Mouse (Mus musculus): ENCODE data around the gene Plcl2. TPM values are rescaled to one million over a fixed set of nuclear protein-coding genes. Genes with fewer than 3 reads are reported as not detected.
"Not testable (repeated sequence)": the region's sequence is repeated elsewhere in the genome, so short reads cannot be mapped to it uniquely, and the experiment has no call there.

The Plcl2 gene
- polyA plus RNA-seq, 1 experiment from 2014 or later: 6.7 TPM

DNA sequence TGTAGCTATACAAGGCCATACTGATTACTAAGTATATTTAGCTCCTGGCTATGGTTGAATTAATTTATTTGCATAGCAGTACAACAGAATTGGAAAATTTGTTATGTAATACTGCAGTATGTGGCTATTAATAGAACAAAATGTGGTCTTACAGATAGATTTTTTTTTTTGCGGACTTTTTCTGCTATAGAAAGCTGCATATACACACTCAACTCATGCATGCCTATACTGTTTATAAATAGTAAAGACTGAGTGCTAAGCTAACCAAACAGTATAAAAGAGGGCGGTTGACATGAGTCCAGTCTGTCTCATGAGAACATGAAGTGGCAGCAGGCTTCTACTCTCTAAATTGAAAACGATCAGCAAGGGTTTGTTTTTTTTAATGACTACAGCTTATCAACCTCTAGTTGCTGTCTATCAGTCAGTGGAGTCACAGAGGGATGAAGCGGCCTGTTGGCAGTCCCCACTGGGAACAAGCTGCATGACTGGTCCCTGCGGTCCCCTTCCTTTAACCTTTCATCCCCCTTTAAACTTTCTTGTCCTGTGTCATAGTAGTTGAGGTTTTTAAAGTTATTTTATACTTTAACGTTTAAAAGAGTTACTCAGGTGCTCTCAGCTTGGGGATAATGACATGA is 8.7 kb downstream of the Plcl2 start:
- H3K27ac ChIP-seq (ENCODE audit: low read depth, low read length): no peak overlapping the region
- H3K9me3 ChIP-seq (ENCODE audit: control insufficient read depth, low read length): no peaks in the 10 kb centered on the region
- no peaks in the 10 kb centered on the region for H3K27me3 ChIP-seq (ENCODE audit: control insufficient read depth, insufficient read depth, low read length)
- H3K4me1 ChIP-seq (replicated peaks; ENCODE audit: control insufficient read depth, insufficient read depth, low read length): no peaks in the 10 kb centered on the region
- H3K4me3 ChIP-seq (ENCODE audit: low read depth, low read length): no peak overlapping the region
- WGBS: 80% methylated on average over 6 of the region's 6 CpGs
- ATAC-seq (ENCODE audit: low FRiP score): no peak
- H3K36me3 ChIP-seq (ENCODE audit: control insufficient read depth, insufficient read depth, low read length): no peaks in the 10 kb centered on the region
- no peak overlapping the region for H3K9ac ChIP-seq (ENCODE audit: low read depth, low read length)
- no peak for DNase-seq (ENCODE audit: low spot score)
- no peak overlapping the region for H3K4me2 ChIP-seq (replicated peaks; ENCODE audit: low read depth, low read length)

DNA sequence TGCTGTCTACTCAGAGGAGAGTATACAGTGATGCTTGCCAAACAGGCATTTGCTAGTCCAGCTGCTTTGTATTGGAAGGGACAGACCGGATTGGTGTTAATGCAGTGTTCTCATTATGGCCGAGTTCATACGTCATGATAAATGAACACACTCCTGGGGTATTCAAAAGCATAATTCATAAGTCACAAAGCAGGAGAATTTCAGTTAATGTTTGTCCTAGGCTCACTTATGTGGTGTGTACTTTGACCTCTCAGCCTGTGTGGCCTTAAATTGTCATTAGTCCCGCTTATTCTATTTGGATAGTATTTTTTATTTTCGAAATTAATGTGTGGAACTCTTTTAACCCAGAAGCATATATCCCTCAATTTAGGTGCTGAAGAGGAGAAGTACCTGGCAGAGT is 10.4 kb downstream of the Plcl2 start:
- no peak overlapping the region for H3K27ac ChIP-seq (ENCODE audit: low read depth, low read length)
- DNase-seq (ENCODE audit: low spot score) (no peak), ATAC-seq (ENCODE audit: low FRiP score) (no peak)
- H3K9ac ChIP-seq (ENCODE audit: low read depth, low read length): no peak overlapping the region
- H3K27me3 ChIP-seq (ENCODE audit: control insufficient read depth, insufficient read depth, low read length): no peaks in the 10 kb centered on the region
- no peaks in the 10 kb centered on the region for H3K4me1 ChIP-seq (replicated peaks; ENCODE audit: control insufficient read depth, insufficient read depth, low read length)
- no peaks in the 10 kb centered on the region for H3K36me3 ChIP-seq (ENCODE audit: control insufficient read depth, insufficient read depth, low read length)
- no peaks in the 10 kb centered on the region for H3K9me3 ChIP-seq (ENCODE audit: control insufficient read depth, low read length)
- 86% methylated on average over 5 of the region's 5 CpGs for WGBS
- no peak overlapping the region for H3K4me2 ChIP-seq (replicated peaks; ENCODE audit: low read depth, low read length)
- no peak overlapping the region for H3K4me3 ChIP-seq (ENCODE audit: low read depth, low read length)

DNA sequence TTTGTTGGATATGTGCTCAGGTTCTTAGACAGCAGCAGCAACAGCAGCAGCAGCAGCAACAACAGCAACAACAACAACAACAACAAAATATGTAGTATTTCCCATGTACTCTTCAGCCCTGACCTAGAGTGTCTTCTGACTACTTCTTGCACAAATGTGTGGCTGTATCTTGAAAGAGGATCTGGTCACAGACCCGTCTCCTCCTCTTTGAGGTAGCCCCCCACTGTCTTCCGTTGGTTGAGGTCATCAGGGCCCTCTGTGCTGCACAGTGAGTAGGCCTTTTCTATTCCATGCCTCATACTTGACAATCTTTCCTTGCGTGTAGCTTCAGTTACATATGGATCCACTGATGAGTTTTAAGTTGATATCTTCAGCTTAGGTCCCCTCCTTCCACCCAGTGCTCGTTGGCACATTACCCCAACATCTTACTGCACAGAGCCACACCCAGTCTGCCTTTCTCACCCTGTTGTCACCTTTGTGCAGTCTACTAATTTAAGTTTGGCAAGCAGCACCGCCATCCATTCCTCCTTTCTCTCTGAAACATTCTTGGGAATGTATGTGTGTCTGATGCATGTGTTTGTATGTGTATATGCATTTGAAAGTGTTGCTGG is 13.4 kb downstream of the Plcl2 start:
- DNase-seq (ENCODE audit: low spot score) (no peak), ATAC-seq (ENCODE audit: low FRiP score) (no peak)
- 81% methylated on average over 5 of the region's 5 CpGs for WGBS
- no peak overlapping the region for H3K9ac ChIP-seq (ENCODE audit: low read depth, low read length)
- H3K4me3 ChIP-seq (ENCODE audit: low read depth, low read length): no peak overlapping the region
- no peaks in the 10 kb centered on the region for H3K27me3 ChIP-seq (ENCODE audit: control insufficient read depth, insufficient read depth, low read length)
- H3K4me1 ChIP-seq (replicated peaks; ENCODE audit: control insufficient read depth, insufficient read depth, low read length): no peaks in the 10 kb centered on the region
- no peak overlapping the region for H3K27ac ChIP-seq (ENCODE audit: low read depth, low read length)
- H3K4me2 ChIP-seq (replicated peaks; ENCODE audit: low read depth, low read length): no peak overlapping the region
- H3K9me3 ChIP-seq (ENCODE audit: control insufficient read depth, low read length): no peaks in the 10 kb centered on the region
- no peaks in the 10 kb centered on the region for H3K36me3 ChIP-seq (ENCODE audit: control insufficient read depth, insufficient read depth, low read length)

DNA sequence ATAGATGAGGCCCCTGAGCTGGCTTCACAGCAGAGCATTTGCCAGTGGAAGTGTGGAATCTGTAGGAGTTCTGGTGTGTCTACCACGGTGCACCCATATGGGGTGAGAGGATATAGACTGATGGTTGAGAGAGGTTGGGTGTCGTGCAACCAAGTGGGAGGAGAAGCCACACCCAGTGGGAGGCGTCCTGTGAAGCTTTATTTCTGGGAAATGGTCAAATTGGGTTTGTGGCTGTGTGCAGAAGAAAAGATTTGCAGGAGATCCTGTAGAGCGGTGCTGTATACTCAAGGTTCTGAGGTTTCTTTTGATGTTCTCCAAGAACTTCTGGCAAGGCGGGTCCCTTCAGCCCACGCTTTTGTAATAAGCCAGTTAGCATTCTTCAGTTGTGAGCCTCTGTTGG is 15.8 kb downstream of the Plcl2 start:
- H3K9me3 ChIP-seq (ENCODE audit: control insufficient read depth, low read length): no peaks in the 10 kb centered on the region
- no peak overlapping the region for H3K9ac ChIP-seq (ENCODE audit: low read depth, low read length)
- no peaks in the 10 kb centered on the region for H3K4me1 ChIP-seq (replicated peaks; ENCODE audit: control insufficient read depth, insufficient read depth, low read length)
- ATAC-seq (ENCODE audit: low FRiP score) (no peak), DNase-seq (ENCODE audit: low spot score) (no peak)
- no peak overlapping the region for H3K27ac ChIP-seq (ENCODE audit: low read depth, low read length)
- no peak overlapping the region for H3K4me2 ChIP-seq (replicated peaks; ENCODE audit: low read depth, low read length)
- H3K27me3 ChIP-seq (ENCODE audit: control insufficient read depth, insufficient read depth, low read length): no peaks in the 10 kb centered on the region
- no peaks in the 10 kb centered on the region for H3K36me3 ChIP-seq (ENCODE audit: control insufficient read depth, insufficient read depth, low read length)
- WGBS: 86% methylated on average over 6 of the region's 6 CpGs
- H3K4me3 ChIP-seq (ENCODE audit: low read depth, low read length): no peak overlapping the region

DNA sequence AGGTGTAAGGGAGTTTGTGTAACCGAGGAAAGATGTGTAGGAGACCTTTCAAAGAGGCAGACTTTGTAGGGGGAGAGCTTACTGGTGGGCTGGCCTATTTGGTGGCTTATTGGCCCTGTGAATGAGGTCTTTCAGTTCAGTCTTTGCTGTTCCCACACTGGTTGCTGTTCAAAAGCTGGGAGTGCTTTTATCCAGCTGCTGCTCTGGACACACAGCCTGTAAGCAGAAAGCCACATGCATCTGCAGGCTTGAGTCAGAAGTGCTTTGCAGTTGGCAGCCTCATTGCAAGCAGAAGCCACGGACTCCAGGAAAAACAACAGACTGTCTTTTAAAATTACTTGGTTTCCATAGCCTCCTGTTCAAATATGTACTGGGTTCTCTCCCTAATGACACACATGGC is 16.6 kb downstream of the Plcl2 start:
- H3K4me3 ChIP-seq (ENCODE audit: low read depth, low read length): no peak overlapping the region
- no peak for DNase-seq (ENCODE audit: low spot score)
- no peak for ATAC-seq (ENCODE audit: low FRiP score)
- H3K27ac ChIP-seq (ENCODE audit: low read depth, low read length): no peak overlapping the region
- H3K4me1 ChIP-seq (replicated peaks; ENCODE audit: control insufficient read depth, insufficient read depth, low read length): no peaks in the 10 kb centered on the region
- H3K4me2 ChIP-seq (replicated peaks; ENCODE audit: low read depth, low read length): no peak overlapping the region
- H3K27me3 ChIP-seq (ENCODE audit: control insufficient read depth, insufficient read depth, low read length): no peaks in the 10 kb centered on the region
- WGBS: 67% methylated on average over 2 of the region's 2 CpGs
- no peaks in the 10 kb centered on the region for H3K9me3 ChIP-seq (ENCODE audit: control insufficient read depth, low read length)
- H3K9ac ChIP-seq (ENCODE audit: low read depth, low read length): no peak overlapping the region
- H3K36me3 ChIP-seq (ENCODE audit: control insufficient read depth, insufficient read depth, low read length): no peaks in the 10 kb centered on the region

DNA sequence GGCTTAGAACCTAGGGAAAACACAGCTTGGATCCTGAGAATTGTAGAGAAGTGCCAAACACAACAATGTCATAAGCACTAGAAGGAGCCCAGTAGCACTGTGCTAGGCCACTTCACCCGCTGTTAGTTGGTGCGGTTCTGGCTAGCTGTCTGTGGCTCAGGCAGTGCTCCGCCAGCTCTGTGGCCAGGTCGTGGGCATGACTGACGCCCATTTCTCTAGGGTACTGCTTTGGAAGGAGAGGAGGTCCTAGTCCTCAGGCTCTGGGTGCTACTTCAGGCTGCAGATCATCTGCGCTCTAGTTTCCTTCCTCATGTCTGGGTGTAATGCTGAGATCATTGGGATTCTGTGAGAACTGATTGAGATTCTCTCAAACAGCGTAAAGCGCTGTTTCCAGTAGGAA is 20.9 kb downstream of the Plcl2 start:
- DNase-seq (ENCODE audit: low spot score) (no peak), ATAC-seq (ENCODE audit: low FRiP score) (no peak)
- Histone ChIP-seq H3K9ac (ENCODE audit: low read depth, low read length) (no peak overlapping the region), H3K9me3 (ENCODE audit: control insufficient read depth, low read length) (no peaks in the 10 kb centered on the region), H3K4me2 (replicated peaks; ENCODE audit: low read depth, low read length) (no peak overlapping the region), H3K27ac (ENCODE audit: low read depth, low read length) (no peak overlapping the region), H3K4me3 (ENCODE audit: low read depth, low read length) (no peak overlapping the region), H3K36me3 (ENCODE audit: control insufficient read depth, insufficient read depth, low read length) (no peaks in the 10 kb centered on the region), H3K4me1 (replicated peaks; ENCODE audit: control insufficient read depth, insufficient read depth, low read length) (no peaks in the 10 kb centered on the region), H3K27me3 (ENCODE audit: control insufficient read depth, insufficient read depth, low read length) (no peaks in the 10 kb centered on the region)
- 90% methylated on average over 8 of the region's 8 CpGs for WGBS

DNA sequence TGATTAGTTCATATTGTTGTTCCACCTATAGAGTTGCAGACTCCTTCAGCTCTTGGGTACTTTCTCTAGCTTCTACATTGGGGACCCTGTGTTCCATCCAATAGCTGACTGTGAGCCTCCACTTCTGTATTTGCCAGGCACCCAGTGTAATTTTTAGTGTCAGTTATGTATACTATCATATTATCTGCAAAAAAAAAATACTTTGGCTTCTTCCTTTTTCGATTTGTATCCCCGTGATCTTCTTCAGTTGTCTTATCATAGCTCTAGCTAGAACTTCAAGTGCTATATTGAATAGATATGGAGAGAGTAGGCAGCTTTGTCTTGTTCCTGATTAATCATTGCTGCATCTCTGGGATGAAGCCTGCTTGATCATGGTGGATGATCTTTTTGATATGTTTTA is 25.7 kb downstream of the Plcl2 start:
- not testable (repeated sequence) for H3K27ac ChIP-seq (ENCODE audit: low read depth, low read length); H3K9me3 ChIP-seq (ENCODE audit: control insufficient read depth, low read length); H3K27me3 ChIP-seq (ENCODE audit: control insufficient read depth, insufficient read depth, low read length); H3K36me3 ChIP-seq (ENCODE audit: control insufficient read depth, insufficient read depth, low read length); ATAC-seq (ENCODE audit: low FRiP score); H3K4me3 ChIP-seq (ENCODE audit: low read depth, low read length); DNase-seq (ENCODE audit: low spot score); H3K4me2 ChIP-seq (replicated peaks; ENCODE audit: low read depth, low read length); H3K4me1 ChIP-seq (replicated peaks; ENCODE audit: control insufficient read depth, insufficient read depth, low read length); H3K9ac ChIP-seq (ENCODE audit: low read depth, low read length)
- WGBS: 97% methylated on average over 2 of the region's 2 CpGs

DNA sequence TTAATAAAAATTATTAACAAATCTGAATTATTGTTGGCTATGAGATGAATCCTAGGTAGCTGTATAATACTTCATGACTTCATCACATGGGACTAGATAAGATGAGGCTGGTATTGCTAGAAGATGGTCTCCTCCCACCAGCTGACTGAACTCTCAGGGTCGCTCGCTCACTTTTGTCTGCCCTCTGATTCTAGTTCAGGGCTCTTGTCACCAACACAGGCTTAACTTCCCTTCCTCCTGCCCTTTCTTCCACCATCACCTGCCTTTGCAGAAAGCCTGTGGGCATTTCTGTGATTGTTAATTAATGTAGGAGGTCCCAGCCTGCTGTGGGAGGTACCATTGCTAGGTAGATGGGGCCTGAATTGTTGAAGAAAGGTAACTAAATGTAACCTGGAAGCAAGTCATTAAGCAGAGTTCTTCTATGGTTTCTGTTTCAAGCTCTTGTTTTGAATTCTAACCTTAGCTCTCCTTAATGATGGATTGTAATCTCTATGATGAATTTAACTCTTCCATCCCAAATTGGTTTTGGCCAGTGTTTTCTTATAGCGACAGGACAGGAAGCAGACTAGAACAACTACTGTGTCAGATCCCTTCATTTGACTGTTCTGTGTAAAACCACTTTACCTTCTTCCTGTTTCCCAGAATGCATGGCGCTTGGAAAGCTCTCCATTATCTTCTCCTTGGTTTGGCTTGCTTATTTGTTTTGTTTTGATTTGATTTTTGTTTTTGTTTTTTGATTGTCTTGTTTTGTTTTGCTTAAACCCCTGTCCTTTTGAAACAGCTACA is 27.4 kb downstream of the Plcl2 start:
- Histone ChIP-seq H3K9ac (ENCODE audit: low read depth, low read length) (no peak overlapping the region), H3K27me3 (ENCODE audit: control insufficient read depth, insufficient read depth, low read length) (no peaks in the 10 kb centered on the region), H3K9me3 (ENCODE audit: control insufficient read depth, low read length) (no peaks in the 10 kb centered on the region), H3K4me3 (ENCODE audit: low read depth, low read length) (no peak overlapping the region), H3K4me1 (replicated peaks; ENCODE audit: control insufficient read depth, insufficient read depth, low read length) (no peaks in the 10 kb centered on the region), H3K4me2 (replicated peaks; ENCODE audit: low read depth, low read length) (no peak overlapping the region), H3K27ac (ENCODE audit: low read depth, low read length) (no peak overlapping the region), H3K36me3 (ENCODE audit: control insufficient read depth, insufficient read depth, low read length) (no peaks in the 10 kb centered on the region)
- ATAC-seq (ENCODE audit: low FRiP score) (no peak), DNase-seq (ENCODE audit: low spot score) (no peak)
- 92% methylated on average over 4 of the region's 4 CpGs for WGBS

DNA sequence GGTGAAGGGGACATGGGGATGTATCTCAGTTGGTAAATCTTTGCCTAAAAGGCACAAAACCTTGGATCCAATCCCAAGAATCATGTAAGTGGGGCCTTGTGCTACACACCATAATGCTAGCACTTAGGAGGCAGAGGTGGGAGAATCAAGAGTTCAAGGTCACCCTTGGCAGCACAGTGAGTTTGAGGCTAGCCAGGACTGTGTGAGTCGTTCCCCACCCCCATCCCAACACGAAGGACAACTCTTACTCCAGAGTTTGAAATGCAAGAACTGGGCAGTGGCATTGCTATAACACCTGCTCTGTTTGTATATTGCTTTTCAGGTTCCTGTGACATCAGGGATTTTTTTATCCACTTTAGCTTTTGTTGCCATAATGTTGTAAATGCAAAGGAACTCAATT is 28.6 kb downstream of the Plcl2 start:
- H3K4me3 ChIP-seq (ENCODE audit: low read depth, low read length): no peak overlapping the region
- no peak overlapping the region for H3K4me2 ChIP-seq (replicated peaks; ENCODE audit: low read depth, low read length)
- H3K9ac ChIP-seq (ENCODE audit: low read depth, low read length): no peak overlapping the region
- H3K27ac ChIP-seq (ENCODE audit: low read depth, low read length): no peak overlapping the region
- ATAC-seq (ENCODE audit: low FRiP score) (no peak), DNase-seq (ENCODE audit: low spot score) (no peak)
- WGBS: 86% methylated on average over 2 of the region's 2 CpGs
- H3K4me1 ChIP-seq (replicated peaks; ENCODE audit: control insufficient read depth, insufficient read depth, low read length): no peaks in the 10 kb centered on the region
- no peaks in the 10 kb centered on the region for H3K36me3 ChIP-seq (ENCODE audit: control insufficient read depth, insufficient read depth, low read length)
- no peaks in the 10 kb centered on the region for H3K9me3 ChIP-seq (ENCODE audit: control insufficient read depth, low read length)
- H3K27me3 ChIP-seq (ENCODE audit: control insufficient read depth, insufficient read depth, low read length): no peaks in the 10 kb centered on the region
